Mouse (Mus musculus) stomach, postnatal 0 days (tissue): ENCODE data around the gene Rab4b.

Experiments used
- CTCF ChIP-seq: IDR thresholded peaks from 2 replicates; pipeline ENCODE4 v1.5.1; 2016; ENCODE audit warnings: antibody characterized with exemption, low read depth, mild to moderate bottlenecking, moderate library complexity
- EP300 ChIP-seq: optimal IDR thresholded peaks from 2 replicates; pipeline ENCODE3; 2016; ENCODE audit warnings: antibody characterized with exemption

- TF ChIP-seq CTCF (no peak), EP300 (no peak)
These were observed 1.3 kb upstream of the Rab4b start for GRCm38 (mm10) chr7:27180036-27180435.
